Mouse (Mus musculus): ENCODE data around the gene Ppih. TPM values are rescaled to one million over a fixed set of nuclear protein-coding genes. Genes with fewer than 3 reads are reported as not detected.

Gene Ppih
- polyA plus RNA-seq, 2 experiments, result 52.2 to 76.0 TPM

DNA sequence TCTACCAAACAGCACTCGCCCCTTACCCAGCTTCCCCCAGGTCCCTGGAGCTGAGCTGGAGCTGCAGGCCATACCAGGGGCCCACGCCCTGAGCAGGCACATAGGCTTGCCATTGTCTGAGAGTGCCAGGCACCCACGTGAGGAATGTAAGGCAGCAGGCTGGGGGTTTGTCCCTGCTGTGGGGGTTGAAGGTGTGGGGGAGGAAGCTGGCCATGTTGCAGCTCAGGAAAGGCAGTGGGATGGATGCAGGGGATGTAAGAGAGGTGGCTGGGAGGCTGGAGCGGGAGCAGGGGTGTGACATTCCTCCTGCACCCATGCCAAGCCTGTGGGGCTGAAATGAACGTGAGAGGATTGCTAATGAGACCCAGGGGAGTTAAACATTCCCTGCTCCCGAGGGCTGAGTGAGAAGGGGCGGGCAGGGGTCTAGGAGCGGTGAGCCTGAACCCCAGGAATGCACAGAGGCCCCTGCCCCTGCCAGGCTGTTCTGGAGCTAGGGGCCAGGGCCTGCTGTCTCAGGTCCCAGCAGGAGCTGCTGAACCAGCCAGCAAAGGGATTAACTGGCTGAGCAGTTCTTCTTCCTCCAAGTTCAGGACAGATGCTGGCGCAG lies 66.2 kb downstream of the Ppih start:
- no peak for DNase-seq (ENCODE audit: low read depth in 3 of 3, low spot score in 3 of 3)
- Histone ChIP-seq H3K4me3 (ENCODE audit: insufficient read depth in 1 of 2, low read depth in 2 of 2, low read length in 2 of 2) (no peak overlapping the region), H3K27ac (no peak overlapping the region), H3K27me3 (ENCODE audit: control insufficient read depth, insufficient read depth, low read length) (no peaks in the 10 kb centered on the region), H3K36me3 (replicated peaks; ENCODE audit: control insufficient read depth, insufficient read depth, low read depth) (no peaks in the 10 kb centered on the region), H3K9ac (replicated peaks) (no peak overlapping the region), H3K4me1 (replicated peaks; ENCODE audit: control insufficient read depth in 2 of 2, insufficient read depth in 2 of 2, low read length in 1 of 2) (no peaks in the 10 kb centered on the region), H3K9me3 (ENCODE audit: control insufficient read depth, low read length) (no peaks in the 10 kb centered on the region), H3K4me2 (ENCODE audit: low read depth) (no peak overlapping the region)
- TF ChIP-seq CTCF (IDR thresholded peaks at IDR 0.05; ENCODE audit: low read depth) (no peak), EP300 (IDR thresholded peaks at IDR 0.05; ENCODE audit: low read depth) (no peak)
- ATAC-seq (ENCODE audit: insufficient read depth), result no peak
- 48% methylated on average over 9 of the region's 9 CpGs for WGBS (ENCODE audit: insufficient replicate concordance)

DNA sequence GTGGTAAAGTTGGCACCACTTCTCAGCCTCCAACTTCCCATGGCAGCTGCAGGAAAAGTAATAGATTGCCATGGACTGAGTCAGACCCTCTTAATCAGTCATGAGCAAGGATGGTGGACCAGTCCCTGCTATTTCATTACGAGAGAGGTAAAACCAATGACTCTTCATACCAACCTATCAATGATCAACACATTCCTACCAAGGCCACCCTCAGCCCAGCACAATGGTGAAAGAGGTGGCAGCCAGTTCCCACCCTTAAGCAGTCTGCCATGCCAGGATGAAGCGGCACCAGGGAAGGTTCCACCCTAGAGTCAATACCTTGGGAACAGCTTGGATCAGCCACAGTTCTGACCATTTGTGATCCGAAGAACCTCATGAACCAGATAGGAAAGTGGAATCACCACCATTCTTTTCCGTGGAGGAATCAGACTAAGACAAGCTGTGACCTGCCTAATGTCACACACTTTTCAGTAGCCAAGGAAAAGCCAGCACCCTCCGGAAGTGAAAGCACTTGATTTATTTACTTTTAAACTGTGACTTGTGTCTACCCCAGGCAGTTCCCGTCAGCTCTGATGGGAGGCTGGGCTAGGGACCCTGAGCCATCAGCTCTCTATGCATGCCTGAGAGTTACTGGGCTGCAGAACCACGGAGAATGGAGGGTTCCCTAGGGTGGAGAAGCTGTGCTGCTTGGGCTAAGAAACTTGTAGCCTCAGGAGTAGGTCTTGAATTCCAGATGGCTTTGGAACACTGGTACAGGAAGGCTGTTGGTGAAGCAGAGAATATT lies 68.1 kb downstream of the Ppih start:
- Histone ChIP-seq H3K4me2 (ENCODE audit: low read depth) (no peak overlapping the region), H3K4me3 (ENCODE audit: insufficient read depth in 1 of 2, low read depth in 2 of 2, low read length in 2 of 2) (no peak overlapping the region), H3K4me1 (replicated peaks; ENCODE audit: control insufficient read depth in 2 of 2, insufficient read depth in 2 of 2, low read length in 1 of 2) (no peaks in the 10 kb centered on the region), H3K9me3 (ENCODE audit: control insufficient read depth, low read length) (no peaks in the 10 kb centered on the region), H3K27me3 (ENCODE audit: control insufficient read depth, insufficient read depth, low read length) (no peaks in the 10 kb centered on the region), H3K36me3 (replicated peaks; ENCODE audit: control insufficient read depth, insufficient read depth, low read depth) (no peaks in the 10 kb centered on the region), H3K27ac (no peak overlapping the region), H3K9ac (replicated peaks) (no peak overlapping the region)
- TF ChIP-seq EP300 (IDR thresholded peaks at IDR 0.05; ENCODE audit: low read depth), result no peak
- TF ChIP-seq CTCF (IDR thresholded peaks at IDR 0.05; ENCODE audit: low read depth), result no peak
- no peak for DNase-seq (ENCODE audit: low read depth in 3 of 3, low spot score in 3 of 3)
- ATAC-seq (ENCODE audit: insufficient read depth), result no peak
- WGBS (ENCODE audit: insufficient replicate concordance), result 51% methylated on average over 7 of the region's 7 CpGs

Other genes starting within 250 kb of the Ppih start
- 173 and 192 TPM in 2 replicates for gene Slc2a1, start 211.8 kb downstream of the Ppih start, polyA plus RNA-seq (2012; rRNA removed)
- 259 and 296 TPM in 2 replicates for gene Slc2a1, start 211.8 kb downstream of the Ppih start, polyA plus RNA-seq (2014; fragmentation: Nextera tagmentation; extraction: Ambion mirVana)
- gene Zfp691, start 146.4 kb downstream of the Ppih start, polyA plus RNA-seq (2012; rRNA removed), result 2.6 and 3.3 TPM in 2 replicates
- gene Zfp691, start 146.4 kb downstream of the Ppih start, polyA plus RNA-seq (2014; fragmentation: Nextera tagmentation; extraction: Ambion mirVana), result 1.5 and 2.3 TPM in 2 replicates
- gene Ermap, start 130.5 kb downstream of the Ppih start, polyA plus RNA-seq (2012; rRNA removed), result 158 and 191 TPM in 2 replicates
- 300 and 349 TPM in 2 replicates for gene Ermap, start 130.5 kb downstream of the Ppih start, polyA plus RNA-seq (2014; fragmentation: Nextera tagmentation; extraction: Ambion mirVana)
- gene Svbp, start 125.2 kb downstream of the Ppih start, polyA plus RNA-seq (2012; rRNA removed), result 38.5 and 51.2 TPM in 2 replicates
- 116 and 123 TPM in 2 replicates for gene Svbp, start 125.2 kb downstream of the Ppih start, polyA plus RNA-seq (2014; fragmentation: Nextera tagmentation; extraction: Ambion mirVana)
- gene Tmem269, start 102.3 kb downstream of the Ppih start, polyA plus RNA-seq (2012; rRNA removed), result 0.05 TPM in 1 of 2 replicates, not detected in the other
- not detected in 2 replicates for gene Tmem269, start 102.3 kb downstream of the Ppih start, polyA plus RNA-seq (2014; fragmentation: Nextera tagmentation; extraction: Ambion mirVana)
- 2.2 and 3.1 TPM in 2 replicates for gene AU022252, start 87.8 kb downstream of the Ppih start, polyA plus RNA-seq (2012; rRNA removed)
- 12.7 and 12.8 TPM in 2 replicates for gene AU022252, start 87.8 kb downstream of the Ppih start, polyA plus RNA-seq (2014; fragmentation: Nextera tagmentation; extraction: Ambion mirVana)
- gene P3h1, start 87.6 kb downstream of the Ppih start, polyA plus RNA-seq (2012; rRNA removed), result 7.5 and 9.1 TPM in 2 replicates
- gene P3h1, start 87.6 kb downstream of the Ppih start, polyA plus RNA-seq (2014; fragmentation: Nextera tagmentation; extraction: Ambion mirVana), result 7.5 and 7.9 TPM in 2 replicates
- gene Cldn19, start 65.1 kb downstream of the Ppih start, polyA plus RNA-seq (2012; rRNA removed), result not detected in 2 replicates
- not detected in 2 replicates for gene Cldn19, start 65.1 kb downstream of the Ppih start, polyA plus RNA-seq (2014; fragmentation: Nextera tagmentation; extraction: Ambion mirVana)
- 135 and 250 TPM in 2 replicates for gene Ybx1, start 25.9 kb downstream of the Ppih start, polyA plus RNA-seq (2012; rRNA removed)
- gene Ybx1, start 25.9 kb downstream of the Ppih start, polyA plus RNA-seq (2014; fragmentation: Nextera tagmentation; extraction: Ambion mirVana), result 297 and 335 TPM in 2 replicates
- gene Ccdc30, start 95.0 kb upstream of the Ppih start, polyA plus RNA-seq (2012; rRNA removed), result 0.15 and 0.41 TPM in 2 replicates
- 0.96 and 1.2 TPM in 2 replicates for gene Ccdc30, start 95.0 kb upstream of the Ppih start, polyA plus RNA-seq (2014; fragmentation: Nextera tagmentation; extraction: Ambion mirVana)
- 5.0 and 6.5 TPM in 2 replicates for gene Ppcs, start 101.9 kb upstream of the Ppih start, polyA plus RNA-seq (2012; rRNA removed)
- 14.4 and 15.5 TPM in 2 replicates for gene Ppcs, start 101.9 kb upstream of the Ppih start, polyA plus RNA-seq (2014; fragmentation: Nextera tagmentation; extraction: Ambion mirVana)
- gene Zmynd12, start 102.3 kb upstream of the Ppih start, polyA plus RNA-seq (2012; rRNA removed), result 0.04 and 0.06 TPM in 2 replicates
- 0.15 TPM in 2 replicates for gene Zmynd12, start 102.3 kb upstream of the Ppih start, polyA plus RNA-seq (2014; fragmentation: Nextera tagmentation; extraction: Ambion mirVana)
- gene Rimkla, start 172.1 kb upstream of the Ppih start, polyA plus RNA-seq (2012; rRNA removed), result 0.01 and 0.02 TPM in 2 replicates
- gene Rimkla, start 172.1 kb upstream of the Ppih start, polyA plus RNA-seq (2014; fragmentation: Nextera tagmentation; extraction: Ambion mirVana), result not detected in 2 replicates
- gene Foxj3, start 216.5 kb upstream of the Ppih start, polyA plus RNA-seq (2012; rRNA removed), result 4.1 and 4.7 TPM in 2 replicates
- 4.5 and 5.6 TPM in 2 replicates for gene Foxj3, start 216.5 kb upstream of the Ppih start, polyA plus RNA-seq (2014; fragmentation: Nextera tagmentation; extraction: Ambion mirVana)
- 1.1 and 1.3 TPM in 2 replicates for gene Frg2f1, start 219.0 kb upstream of the Ppih start, polyA plus RNA-seq (2012; rRNA removed)
- 0.39 and 0.53 TPM in 2 replicates for gene Frg2f1, start 219.0 kb upstream of the Ppih start, polyA plus RNA-seq (2014; fragmentation: Nextera tagmentation; extraction: Ambion mirVana)

Measured in liver, embryonic 14.5 days (tissue).